Comparison of ENCODE assay signal across 12 mouse cellular contexts in genomic region chr4:86416401-86417025, GRCm38 (mm10).
DNase-seq lines count a peak whose midpoint lies in the region; ATAC-seq and TF ChIP-seq lines count a peak whose summit lies in the region.
"Had no signal": no experiment of that assay in that cellular context is flagged by ENCODE, and none has a peak within 500 bp of the region (broad histone marks: within the 10 kb centered on the region; RNA-seq: fewer than 3 reads in every experiment).

No protein-coding gene starts in this region.

- H3K9ac ChIP-seq in heart, embryonic 14.5 days (ENCODE audit: low read length): no peak overlapping the region
- no peak overlapping the region for H3K9ac ChIP-seq in embryonic facial prominence, embryonic 12.5 days
- H3K9ac ChIP-seq in limb, embryonic 11.5 days (ENCODE audit: low read length): no peak overlapping the region
- no peak overlapping the region for H3K9ac ChIP-seq in forebrain, postnatal 0 days
- no peak overlapping the region for H3K9ac ChIP-seq in forebrain, embryonic 12.5 days
- H3K9ac ChIP-seq: limb, embryonic 12.5 days; neural tube, embryonic 12.5 days had no signal

- no peak overlapping the region for H3K4me2 ChIP-seq in heart, embryonic 14.5 days (ENCODE audit: low read length)
- H3K4me2 ChIP-seq in embryonic facial prominence, embryonic 12.5 days (replicated peaks): no peak overlapping the region
- H3K4me2 ChIP-seq in limb, embryonic 11.5 days (ENCODE audit: low read depth, severe bottlenecking): no peak overlapping the region
- no peak overlapping the region for H3K4me2 ChIP-seq in forebrain, postnatal 0 days (ENCODE audit: low read depth)
- H3K4me2 ChIP-seq in forebrain, embryonic 12.5 days: no peak overlapping the region
- H3K4me2 ChIP-seq: limb, embryonic 12.5 days; neural tube, embryonic 12.5 days had no signal

- no peak for DNase-seq in heart, postnatal 14 days
- DNase-seq in NIH3T3 (ENCODE audit: low read depth): peak; percentile 34
- peak; percentile 23 for DNase-seq in limb, embryonic 11.5 days (ENCODE audit: low spot score)
- no peak for DNase-seq in forebrain, postnatal 0 days
- DNase-seq in left cerebral cortex, postnatal 14 days (ENCODE audit: low spot score in 2 of 2): no peak
- DNase-seq: cerebellum, adult 9-11 months; kidney, adult 2 months had no signal

- no peaks in the 10 kb centered on the region for H3K9me3 ChIP-seq in heart, embryonic 14.5 days (ENCODE audit: control insufficient read depth, low read length)
- no peaks in the 10 kb centered on the region for H3K9me3 ChIP-seq in embryonic facial prominence, embryonic 12.5 days
- no peaks in the 10 kb centered on the region for H3K9me3 ChIP-seq in limb, embryonic 11.5 days (ENCODE audit: control insufficient read depth, low read length)
- H3K9me3 ChIP-seq in forebrain, postnatal 0 days (ENCODE audit: low read length): no peaks in the 10 kb centered on the region
- H3K9me3 ChIP-seq in forebrain, embryonic 12.5 days: no peaks in the 10 kb centered on the region
- H3K9me3 ChIP-seq: limb, embryonic 12.5 days; neural tube, embryonic 12.5 days had no signal

- no peaks in the 10 kb centered on the region for H3K27me3 ChIP-seq in heart, embryonic 14.5 days (ENCODE audit: control insufficient read depth, insufficient read depth, low read length)
- H3K27me3 ChIP-seq in embryonic facial prominence, embryonic 12.5 days: no peaks in the 10 kb centered on the region
- no peaks in the 10 kb centered on the region for H3K27me3 ChIP-seq in limb, embryonic 11.5 days (ENCODE audit: control insufficient read depth, insufficient read depth, low read length)
- no peaks in the 10 kb centered on the region for H3K27me3 ChIP-seq in forebrain, postnatal 0 days (ENCODE audit: insufficient read depth, low read length)
- no peaks in the 10 kb centered on the region for H3K27me3 ChIP-seq in forebrain, embryonic 12.5 days
- H3K27me3 ChIP-seq: limb, embryonic 12.5 days; neural tube, embryonic 12.5 days had no signal

- H3K4me3 ChIP-seq in heart, embryonic 14.5 days (ENCODE audit: control insufficient read depth in 1 of 2, insufficient read depth in 1 of 2, low read depth in 1 of 2, low read length in 2 of 2): no peak overlapping the region
- no peak overlapping the region for H3K4me3 ChIP-seq in embryonic facial prominence, embryonic 12.5 days
- no peak overlapping the region for H3K4me3 ChIP-seq in limb, embryonic 11.5 days (ENCODE audit: low read depth, low read length)
- H3K4me3 ChIP-seq in forebrain, postnatal 0 days (ENCODE audit: low read depth, low read length): no peak overlapping the region
- no peak overlapping the region for H3K4me3 ChIP-seq in forebrain, embryonic 12.5 days (replicated peaks)
- H3K4me3 ChIP-seq: limb, embryonic 12.5 days; neural tube, embryonic 12.5 days had no signal

- ATAC-seq in heart, embryonic 14.5 days (ENCODE audit: insufficient number of reproducible peaks, insufficient read depth, low FRiP score, low read depth): 0 out of 2 replicates have a peak, but pooled peaks have one; percentile 13
- ATAC-seq in embryonic facial prominence, embryonic 12.5 days (ENCODE audit: insufficient number of reproducible peaks, insufficient read depth, low FRiP score, low TSS enrichment): no peak
- ATAC-seq in limb, embryonic 11.5 days (ENCODE audit: insufficient number of reproducible peaks, low FRiP score, low TSS enrichment, low read depth): no peak
- no peak for ATAC-seq in forebrain, postnatal 0 days
- no peak for ATAC-seq in forebrain, embryonic 12.5 days (ENCODE audit: low FRiP score)

- H3K4me1 ChIP-seq in heart, embryonic 14.5 days (ENCODE audit: control insufficient read depth in 2 of 2, insufficient read depth in 2 of 2, low read length in 2 of 2): peaks cover 8 to 12% of the 10 kb centered on the region in 2 experiments
- peaks cover 15% of the 10 kb centered on the region; the same call in 1 of the 2 replicates for H3K4me1 ChIP-seq in embryonic facial prominence, embryonic 12.5 days
- peaks cover 5% of the 10 kb centered on the region; the same call in 1 of the 2 replicates for H3K4me1 ChIP-seq in limb, embryonic 11.5 days (ENCODE audit: control insufficient read depth, insufficient read depth, low read length)
- no peaks in the 10 kb centered on the region for H3K4me1 ChIP-seq in forebrain, postnatal 0 days (ENCODE audit: insufficient read depth)
- no peaks in the 10 kb centered on the region for H3K4me1 ChIP-seq in forebrain, embryonic 12.5 days

- H3K27ac ChIP-seq in heart, embryonic 14.5 days (replicated peaks in 1 of 2; ENCODE audit: control insufficient read depth in 1 of 2, insufficient read depth in 1 of 2, low read depth in 2 of 2, low read length in 2 of 2): peak overlapping the region in 1 of 2 experiments; percentile 44; a peak in 3 of 4 replicates
- H3K27ac ChIP-seq in embryonic facial prominence, embryonic 12.5 days: peak overlapping the region; percentile 51
- H3K27ac ChIP-seq in limb, embryonic 11.5 days (replicated peaks; ENCODE audit: low read depth, low read length): no peak overlapping the region
- H3K27ac ChIP-seq in forebrain, postnatal 0 days (ENCODE audit: low read depth, low read length): no peak overlapping the region
- H3K27ac ChIP-seq in forebrain, embryonic 12.5 days: no peak overlapping the region
- H3K27ac ChIP-seq: limb, embryonic 12.5 days; neural tube, embryonic 12.5 days had no signal

- no peak for TF ChIP-seq CTCF in forebrain, postnatal 0 days (IDR thresholded peaks at IDR 0.05; ENCODE audit: low read depth)

- 52% methylated on average over 15 of the region's 15 CpGs for WGBS in heart, embryonic 14.5 days
- 35% methylated on average over 15 of the region's 15 CpGs for WGBS in embryonic facial prominence, embryonic 12.5 days
- WGBS in limb, embryonic 11.5 days: 55% methylated on average over 15 of the region's 15 CpGs
- 67% methylated on average over 15 of the region's 15 CpGs for WGBS in forebrain, postnatal 0 days
- 80% methylated on average over 15 of the region's 15 CpGs for WGBS in forebrain, embryonic 12.5 days

- intact Hi-C loops in heart, postnatal 14 days (cut with DNase I): no loop called here
- intact Hi-C loops in left cerebral cortex, postnatal 14 days (cut with DNase I): no loop called here

- no peaks in the 10 kb centered on the region for H3K36me3 ChIP-seq in heart, embryonic 14.5 days (ENCODE audit: control insufficient read depth, insufficient read depth, low read length)
- H3K36me3 ChIP-seq in embryonic facial prominence, embryonic 12.5 days: no peaks in the 10 kb centered on the region
- H3K36me3 ChIP-seq in limb, embryonic 11.5 days (ENCODE audit: control insufficient read depth, insufficient read depth, low read length): no peaks in the 10 kb centered on the region
- no peaks in the 10 kb centered on the region for H3K36me3 ChIP-seq in forebrain, postnatal 0 days (ENCODE audit: insufficient read depth)
- no peaks in the 10 kb centered on the region for H3K36me3 ChIP-seq in forebrain, embryonic 12.5 days (replicated peaks)
- H3K36me3 ChIP-seq: neural tube, embryonic 12.5 days had no signal

Comparison
In these comparisons a context has a peak if more than half of its experiments do, and no peak if none do; other contexts are left out.
1. DNase-seq: peak in NIH3T3 (single experiment) and limb, embryonic 11.5 days (single experiment); none in heart, postnatal 14 days (0 of 2), forebrain, postnatal 0 days (single experiment) and left cerebral cortex, postnatal 14 days (0 of 2).